Mouse (Mus musculus) stomach, embryonic 15.5 days (tissue): ENCODE measurements at regions not wholly inside any gene's neighbourhood (a gene's known extent, or its start where the extent isn't known, plus 50 kb on each side); places are given as distances from the start of the nearest gene placed in this dataset.
A peak's percentile ranks its signal among the peaks of the same experiment; 100 is the strongest.

ENCODE experiments used
- ATAC-seq: fragments of 200-750 bp; cut with Nextera tagmentation; 2 replicates; pipeline ENCODE4 v1.8.0; 2017; ENCODE audit warnings: low read depth, moderate number of reproducible peaks, moderate TSS enrichment; ENCODE audit not compliant: insufficient read depth, low FRiP score
- H3K27ac ChIP-seq: fragments of 300-500 bp; sonication (generic); 2 replicates; pipeline ENCODE4 v1.5.1; 2015; ENCODE audit warnings: mild to moderate bottlenecking, inconsistent platforms
- H3K27me3 ChIP-seq: fragments of 300-500 bp; sonication (generic); replicated peaks from 2 replicates; pipeline ENCODE4 v1.6.1; 2015; ENCODE audit warnings: inconsistent platforms
- H3K36me3 ChIP-seq: fragments of 300-500 bp; sonication (generic); 2 replicates; pipeline ENCODE4 v1.6.1; 2015; ENCODE audit warnings: inconsistent platforms
- H3K4me1 ChIP-seq: fragments of 300-500 bp; sonication (generic); 2 replicates; pipeline ENCODE4 v1.6.1; 2015; ENCODE audit warnings: inconsistent platforms
- H3K4me2 ChIP-seq: fragments of 300-500 bp; sonication (generic); 2 replicates; pipeline ENCODE4 v1.6.1; 2015; ENCODE audit warnings: mild to moderate bottlenecking, inconsistent platforms
- H3K4me3 ChIP-seq: fragments of 300-500 bp; sonication (generic); replicated peaks from 2 replicates; pipeline ENCODE4 v1.5.1; 2015; ENCODE audit warnings: inconsistent platforms
- H3K9ac ChIP-seq: fragments of 300-500 bp; sonication (generic); 2 replicates; pipeline ENCODE4 v1.6.1; 2015; ENCODE audit warnings: inconsistent platforms
- H3K9me3 ChIP-seq: fragments of 300-500 bp; sonication (generic); 2 replicates; pipeline ENCODE4 v1.6.1; 2016; ENCODE audit warnings: inconsistent platforms
- WGBS: fragments of 180-500 bp; shearing (Covaris S2); methylation state at CpG from one replicate; pipeline ENCODE4 v1.1.7; 2015; 5-methylcytosine and 5-hydroxymethylcytosine counted together

DNA sequence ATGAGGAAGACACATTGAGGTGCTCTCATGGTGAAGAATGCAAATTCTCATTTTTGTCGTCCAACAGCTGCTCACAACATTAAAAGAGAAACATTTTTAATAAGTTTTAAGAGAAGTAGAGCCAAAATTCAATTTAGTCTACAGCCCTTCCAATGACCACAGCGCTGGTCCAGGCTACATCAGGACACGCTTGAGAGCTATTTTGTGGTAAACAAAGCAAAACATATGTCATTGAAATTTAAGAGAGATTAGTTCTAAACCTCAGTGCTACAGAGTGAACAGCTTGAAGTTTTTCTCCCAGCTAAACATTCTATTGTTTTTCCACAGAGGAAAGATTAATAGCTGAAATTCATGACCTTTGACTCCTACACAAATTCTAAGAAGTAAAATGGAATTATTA lies 1820.8 kb upstream of the Acvr2a start:
- no peaks in the 10 kb centered on the region for H3K36me3 ChIP-seq
- H3K9me3 ChIP-seq: no peaks in the 10 kb centered on the region
- no peaks in the 10 kb centered on the region for H3K27me3 ChIP-seq
- no peak overlapping the region for H3K9ac ChIP-seq
- no peak overlapping the region for H3K27ac ChIP-seq
- H3K4me2 ChIP-seq: no peak overlapping the region
- 35% methylated on average over 3 of the region's 3 CpGs for WGBS
- no peak overlapping the region for H3K4me3 ChIP-seq
- no peak; the same call in 1 of the 2 replicates for ATAC-seq
- H3K4me1 ChIP-seq: no peaks in the 10 kb centered on the region

- Histone ChIP-seq H3K9ac (no peak overlapping the region), H3K27me3 (no peaks in the 10 kb centered on the region), H3K4me2 (no peak overlapping the region), H3K4me3 (no peak overlapping the region), H3K36me3 (no peaks in the 10 kb centered on the region), H3K27ac (no peak overlapping the region), H3K4me1 (no peaks in the 10 kb centered on the region), H3K9me3 (no peaks in the 10 kb centered on the region)
- 35% methylated on average over 3 of the region's 3 CpGs for WGBS
- ATAC-seq: no peak
Measured at GRCm38 (mm10) chr2:46992672-46993071, 1821.2 kb upstream of the Acvr2a start.

GRCm38 (mm10) chr2:46986689-46987088 lies 1827.2 kb upstream of the Acvr2a start:
- no peaks in the 10 kb centered on the region for H3K27me3 ChIP-seq
- no peak overlapping the region for H3K4me2 ChIP-seq
- H3K9me3 ChIP-seq: no peaks in the 10 kb centered on the region
- H3K4me1 ChIP-seq: no peaks in the 10 kb centered on the region
- H3K27ac ChIP-seq: no peak overlapping the region
- WGBS: 57% methylated on average over 2 of the region's 2 CpGs
- no peaks in the 10 kb centered on the region for H3K36me3 ChIP-seq
- H3K9ac ChIP-seq: no peak overlapping the region
- H3K4me3 ChIP-seq: no peak overlapping the region
- ATAC-seq: no peak

DNA sequence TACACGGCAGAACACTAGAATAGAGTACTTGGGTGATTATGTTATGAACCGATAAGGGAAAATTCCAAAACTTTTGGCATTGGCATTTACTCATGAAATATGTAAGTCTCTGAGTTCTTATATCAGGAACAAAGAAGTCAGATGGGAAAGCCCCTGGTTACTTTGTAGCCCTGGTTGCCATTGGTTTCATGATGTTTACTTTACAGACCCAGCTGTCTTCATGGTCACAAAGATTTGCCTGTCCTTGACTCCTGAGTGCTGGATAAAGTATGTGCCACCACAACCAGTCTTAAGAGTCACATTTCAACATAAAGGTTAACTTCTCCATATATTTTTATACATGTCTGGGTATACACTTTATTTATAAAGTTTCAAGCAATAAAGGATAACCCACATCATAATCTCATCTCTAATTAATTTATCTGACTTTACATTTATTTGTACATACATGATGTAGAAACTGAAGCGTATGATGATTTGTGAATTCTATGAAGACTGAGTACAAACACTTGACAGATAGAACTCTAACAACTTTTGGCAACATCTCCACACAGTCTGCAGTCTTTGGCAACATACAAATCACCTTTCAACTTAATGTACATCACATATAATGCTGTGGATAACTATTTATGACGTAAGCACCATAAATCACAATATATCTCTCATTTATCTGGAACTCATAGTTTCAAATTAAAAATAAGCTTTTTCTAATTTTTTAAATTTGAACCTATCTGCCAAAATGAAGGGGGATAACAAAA lies 1827.8 kb upstream of the Acvr2a start:
- H3K9ac ChIP-seq: no peak overlapping the region
- H3K27ac ChIP-seq: no peak overlapping the region
- no peak overlapping the region for H3K4me3 ChIP-seq
- no peak for ATAC-seq
- no peaks in the 10 kb centered on the region for H3K36me3 ChIP-seq
- H3K9me3 ChIP-seq: no peaks in the 10 kb centered on the region
- H3K4me2 ChIP-seq: no peak overlapping the region
- H3K4me1 ChIP-seq: no peaks in the 10 kb centered on the region
- H3K27me3 ChIP-seq: no peaks in the 10 kb centered on the region
- WGBS: 63% methylated on average over 4 of the region's 4 CpGs

- Histone ChIP-seq H3K4me2 (no peak overlapping the region), H3K4me1 (no peaks in the 10 kb centered on the region), H3K27me3 (no peaks in the 10 kb centered on the region), H3K9me3 (no peaks in the 10 kb centered on the region), H3K36me3 (no peaks in the 10 kb centered on the region), H3K4me3 (no peak overlapping the region), H3K9ac (no peak overlapping the region), H3K27ac (no peak overlapping the region)
- ATAC-seq: no peak
- 69% methylated on average over 7 of the region's 7 CpGs for WGBS
Measured at GRCm38 (mm10) chr2:46940628-46941530, 1823.7 kb upstream of the Zeb2 start.

DNA sequence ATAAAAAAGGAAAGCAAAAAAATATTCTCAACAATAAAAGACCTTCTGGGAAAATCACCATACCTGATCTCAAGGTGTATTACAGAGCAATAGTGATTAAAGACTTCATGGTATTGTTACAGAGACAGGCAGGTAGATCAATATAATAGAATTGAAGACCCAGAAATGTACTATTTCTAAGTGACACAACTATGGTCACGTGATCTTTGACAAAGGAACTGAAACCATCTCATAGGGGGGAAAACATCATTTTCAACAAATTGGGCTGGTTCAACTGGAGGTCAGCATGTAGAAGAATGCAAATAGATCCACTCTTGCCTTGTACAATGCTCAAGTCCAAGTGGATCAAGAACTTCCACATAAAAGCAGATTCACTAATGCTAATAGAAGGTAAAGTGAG lies 1815.6 kb upstream of the Zeb2 start:
- Histone ChIP-seq H3K4me2 (no peak overlapping the region), H3K4me1 (no peaks in the 10 kb centered on the region), H3K4me3 (no peak overlapping the region), H3K9me3 (no peaks in the 10 kb centered on the region), H3K27ac (no peak overlapping the region), H3K9ac (no peak overlapping the region), H3K36me3 (no peaks in the 10 kb centered on the region), H3K27me3 (no peaks in the 10 kb centered on the region)
- 81% methylated on average over 1 of the region's 1 CpGs for WGBS
- no peak for ATAC-seq

DNA sequence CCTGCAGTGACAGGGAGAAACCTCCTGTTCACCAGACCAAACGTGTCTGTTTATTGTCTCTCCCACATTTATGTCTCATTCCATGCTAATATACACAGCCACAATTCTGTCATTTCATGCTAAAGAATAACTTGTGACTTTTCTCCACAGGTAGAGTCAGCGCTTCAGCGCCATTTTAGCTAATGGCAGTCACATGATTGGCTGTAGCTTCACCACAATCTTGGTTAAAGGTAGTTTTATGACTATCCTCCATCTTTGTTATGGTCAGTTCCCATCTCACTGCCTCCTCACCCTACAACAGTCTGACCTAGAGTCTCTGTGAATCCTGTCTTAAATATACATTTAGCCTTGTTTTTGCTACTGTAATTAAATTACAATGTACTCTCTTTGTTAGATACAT lies 1807.0 kb upstream of the Zeb2 start:
- no peak overlapping the region for H3K9ac ChIP-seq
- H3K4me2 ChIP-seq: no peak overlapping the region
- no peaks in the 10 kb centered on the region for H3K27me3 ChIP-seq
- H3K4me1 ChIP-seq: no peaks in the 10 kb centered on the region
- no peaks in the 10 kb centered on the region for H3K36me3 ChIP-seq
- no peak overlapping the region for H3K27ac ChIP-seq
- no peaks in the 10 kb centered on the region for H3K9me3 ChIP-seq
- WGBS: 81% methylated on average over 3 of the region's 3 CpGs
- no peak for ATAC-seq
- no peak overlapping the region for H3K4me3 ChIP-seq

GRCm38 (mm10) chr2:46913496-46913895 lies 1796.3 kb upstream of the Zeb2 start:
- H3K27me3 ChIP-seq: no peaks in the 10 kb centered on the region
- no peak for ATAC-seq

DNA sequence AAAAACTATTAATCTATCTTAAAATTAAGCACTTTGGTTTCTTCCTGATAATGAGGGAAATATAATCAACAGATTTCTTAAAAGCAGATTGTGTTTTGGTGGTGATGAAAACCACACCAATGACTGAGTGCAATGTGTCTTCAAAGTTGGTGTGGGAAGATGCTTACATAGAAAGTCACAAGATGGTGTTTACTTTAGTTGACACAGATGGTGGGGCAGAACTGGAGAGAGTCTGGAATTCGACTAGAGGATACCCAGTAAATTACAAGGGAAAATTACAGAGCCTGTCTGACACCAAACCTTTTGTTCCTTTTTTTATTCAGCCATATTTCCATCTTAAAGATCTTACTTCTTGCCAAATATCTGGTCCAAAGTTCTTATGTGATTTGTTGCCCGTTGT lies 1766.0 kb upstream of the Zeb2 start:
- Histone ChIP-seq H3K27me3 (no peaks in the 10 kb centered on the region), H3K9ac (no peak overlapping the region), H3K36me3 (no peaks in the 10 kb centered on the region), H3K4me2 (no peak overlapping the region), H3K4me3 (no peak overlapping the region), H3K4me1 (no peaks in the 10 kb centered on the region), H3K9me3 (no peaks in the 10 kb centered on the region), H3K27ac (no peak overlapping the region)
- 59% methylated on average over 2 of the region's 2 CpGs for WGBS
- no peak for ATAC-seq

More at GRCm38 (mm10) chr2:46913496-46913895, 1796.3 kb upstream of the Zeb2 start:
- no peaks in the 10 kb centered on the region for H3K4me1 ChIP-seq
- no peak overlapping the region for H3K4me2 ChIP-seq
- H3K36me3 ChIP-seq: no peaks in the 10 kb centered on the region
- H3K9me3 ChIP-seq: no peaks in the 10 kb centered on the region
- H3K9ac ChIP-seq: no peak overlapping the region
- no peak overlapping the region for H3K27ac ChIP-seq
- no peak overlapping the region for H3K4me3 ChIP-seq

GRCm38 (mm10) chr2:46870772-46871171 lies 1753.6 kb upstream of the Zeb2 start:
- Histone ChIP-seq H3K4me1 (no peaks in the 10 kb centered on the region), H3K27me3 (no peaks in the 10 kb centered on the region), H3K27ac (0 out of 2 replicates have a peak overlapping the region, but pooled peaks have one; percentile 54), H3K9me3 (no peaks in the 10 kb centered on the region), H3K4me3 (no peak overlapping the region), H3K9ac (no peak overlapping the region), H3K36me3 (no peaks in the 10 kb centered on the region), H3K4me2 (no peak overlapping the region)
- no peak for ATAC-seq
- 52% methylated on average over 4 of the region's 4 CpGs for WGBS
